Mouse (Mus musculus) embryo, embryonic 9.5 days (tissue): ENCODE measurements at regions not wholly inside any gene's neighbourhood (a gene's known extent, or its start where the extent isn't known, plus 50 kb on each side); places are given as distances from the start of the nearest gene placed in this dataset.

Experiments
- DNase-seq: peaks from one replicate; pipeline ENCODE4 v3.0.0-alpha.2; 2017; ENCODE audit errors: extremely low spot score

- no peak for DNase-seq
These were observed 525.5 kb upstream of the Pappa start for GRCm38 (mm10) chr4:64598465-64598864.

GRCm38 (mm10) chr4:64599222-64599621 is 524.8 kb upstream of the Pappa start:
- DNase-seq = no peak

GRCm38 (mm10) chr4:64622771-64623170 is 501.2 kb upstream of the Pappa start:
- DNase-seq = no peak

GRCm38 (mm10) chr4:64632189-64632588 is 491.8 kb upstream of the Pappa start:
- DNase-seq = no peak

DNA sequence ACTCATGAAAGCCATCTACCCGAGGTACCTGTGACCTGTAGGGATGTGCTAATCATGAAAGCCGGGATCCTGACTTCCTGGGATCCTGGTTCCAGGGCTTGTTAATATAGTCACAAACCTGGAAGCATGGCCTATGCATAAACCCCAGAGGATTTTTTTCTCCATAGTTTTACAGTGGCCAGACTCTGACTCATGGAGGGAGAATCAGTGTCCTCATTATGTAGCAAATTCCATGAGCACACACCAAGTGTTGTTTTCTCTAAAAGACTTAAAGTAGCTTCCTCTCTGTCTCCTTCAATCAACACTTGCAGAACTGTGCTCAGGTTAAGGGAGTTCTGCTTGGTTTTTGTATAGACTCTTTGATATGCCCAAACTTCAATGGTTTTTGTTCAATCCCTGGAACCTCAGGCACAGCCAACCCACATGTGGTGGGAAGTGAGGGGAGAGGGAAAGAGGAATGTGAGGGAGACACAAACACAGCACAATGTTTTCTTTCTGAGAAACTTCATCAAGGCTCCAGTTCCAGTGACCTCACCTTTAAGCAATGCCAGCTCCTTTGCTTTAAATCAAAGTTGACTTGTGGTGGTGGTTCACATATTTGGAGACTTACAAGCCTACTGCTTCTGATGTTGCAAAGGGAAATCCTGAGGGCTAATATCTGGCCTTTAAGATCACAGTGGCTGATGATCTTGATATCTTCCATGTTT is 488.6 kb upstream of the Pappa start:
- no peak for DNase-seq

- no peak for DNase-seq
These were observed 483.9 kb upstream of the Pappa start for GRCm38 (mm10) chr4:64640056-64640455.

- DNase-seq = no peak
These were observed 483.0 kb upstream of the Pappa start for GRCm38 (mm10) chr4:64640976-64641375.

DNA sequence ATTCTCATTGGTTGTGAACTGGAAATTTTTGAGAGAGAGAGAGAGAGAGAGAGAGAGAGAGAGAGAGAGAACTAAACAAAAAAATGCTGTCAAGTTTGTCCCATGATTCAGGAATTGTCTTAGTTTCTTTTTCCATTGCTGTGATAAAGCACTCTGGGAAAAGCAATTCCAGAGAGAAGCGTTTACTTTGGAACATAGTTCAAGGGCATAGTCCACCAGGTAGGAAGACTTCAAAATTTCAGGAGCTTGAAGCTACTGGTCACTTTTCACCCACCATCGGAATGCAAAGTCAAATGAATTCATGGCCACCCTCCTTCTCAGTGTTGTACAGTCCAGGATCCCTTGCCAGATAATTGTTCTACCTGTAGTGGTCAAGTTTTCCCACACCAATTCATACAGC is 478.8 kb upstream of the Pappa start:
- DNase-seq = no peak

- DNase-seq = no peak
These were observed 469.8 kb upstream of the Pappa start for GRCm38 (mm10) chr4:64654157-64654556.

GRCm38 (mm10) chr4:64655534-64655933 is 468.4 kb upstream of the Pappa start:
- DNase-seq = no peak

DNA sequence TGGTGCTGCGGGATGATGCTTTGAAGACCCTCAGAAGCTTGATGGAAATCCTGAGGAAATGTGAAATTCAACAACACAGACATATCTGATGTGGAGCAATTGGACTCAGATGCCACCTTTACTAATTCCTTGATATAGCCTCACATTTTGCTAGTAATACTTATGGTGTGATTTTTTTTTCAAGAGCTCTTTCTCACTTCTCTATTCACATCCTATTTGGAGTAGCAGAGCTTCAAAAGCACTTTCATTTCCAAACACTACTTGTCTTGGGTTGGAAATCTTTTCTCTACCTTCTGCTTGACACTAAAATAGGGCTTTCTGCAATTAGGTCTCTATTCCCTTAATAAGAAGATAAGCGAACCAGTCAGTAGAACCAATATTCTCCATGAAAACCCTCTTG is 460.3 kb upstream of the Pappa start:
- DNase-seq = no peak

DNA sequence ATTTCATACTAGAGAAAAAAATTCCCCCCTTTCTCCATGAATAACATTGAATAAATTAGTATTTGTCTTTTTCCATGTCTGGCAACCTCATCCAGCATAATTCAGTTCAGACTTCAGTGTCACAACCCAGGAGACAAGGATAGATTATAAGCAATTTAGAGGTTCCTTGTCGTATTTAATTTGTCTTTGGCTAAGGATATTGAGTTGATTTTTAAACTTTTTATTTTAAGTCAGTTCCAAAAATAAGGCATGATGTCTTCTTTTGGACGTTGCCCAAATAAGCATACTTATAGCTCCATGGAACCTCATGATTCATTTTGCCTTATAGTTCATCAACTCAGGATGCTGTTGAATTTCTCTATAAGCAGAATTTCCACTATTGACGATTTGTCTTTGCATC is 456.0 kb upstream of the Pappa start:
- no peak for DNase-seq

DNA sequence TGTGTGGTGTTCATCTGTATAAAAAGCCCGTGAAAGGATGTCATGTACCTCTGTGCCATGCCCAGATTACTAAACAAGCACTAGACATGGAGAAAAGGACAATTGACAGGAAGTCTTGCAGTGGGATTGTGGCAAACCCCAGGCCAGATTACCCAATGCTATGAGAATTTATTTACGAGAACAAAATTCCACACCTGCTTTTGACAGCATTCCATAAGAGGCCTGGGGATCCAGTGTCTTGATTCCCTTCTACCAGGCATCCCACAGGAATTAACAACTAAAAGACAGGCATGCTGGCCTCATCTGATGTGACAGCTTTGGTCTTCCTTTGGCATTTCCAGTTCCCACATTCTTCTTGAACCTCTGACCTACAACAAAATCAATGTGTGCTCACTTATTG is 454.3 kb upstream of the Pappa start:
- no peak for DNase-seq

- no peak for DNase-seq
These were observed 447.5 kb upstream of the Pappa start for GRCm38 (mm10) chr4:64676438-64676837.

- no peak for DNase-seq
These were observed 447.1 kb upstream of the Pappa start for GRCm38 (mm10) chr4:64676881-64677280.

DNA sequence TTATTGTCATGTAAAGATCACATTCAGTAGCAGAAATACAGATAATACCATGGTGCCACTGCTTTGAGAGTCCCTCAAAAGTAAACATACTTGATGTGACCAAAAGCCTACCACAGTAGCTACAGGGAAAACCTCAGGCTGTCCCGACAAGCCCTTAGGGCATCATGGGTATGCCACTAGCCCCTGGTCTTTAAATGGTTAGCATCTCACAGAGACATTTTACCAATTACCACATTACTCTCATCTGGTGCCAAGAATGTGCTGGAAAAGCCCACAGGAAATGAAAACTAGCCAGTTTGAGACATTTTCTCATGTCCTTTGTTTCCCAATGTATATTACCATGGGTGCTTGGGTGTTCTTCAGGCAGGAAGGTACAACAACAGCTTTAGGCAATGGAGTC is 439.3 kb upstream of the Pappa start:
- no peak for DNase-seq

- no peak for DNase-seq
These were observed 427.8 kb upstream of the Pappa start for GRCm38 (mm10) chr4:64696134-64696533.

DNA sequence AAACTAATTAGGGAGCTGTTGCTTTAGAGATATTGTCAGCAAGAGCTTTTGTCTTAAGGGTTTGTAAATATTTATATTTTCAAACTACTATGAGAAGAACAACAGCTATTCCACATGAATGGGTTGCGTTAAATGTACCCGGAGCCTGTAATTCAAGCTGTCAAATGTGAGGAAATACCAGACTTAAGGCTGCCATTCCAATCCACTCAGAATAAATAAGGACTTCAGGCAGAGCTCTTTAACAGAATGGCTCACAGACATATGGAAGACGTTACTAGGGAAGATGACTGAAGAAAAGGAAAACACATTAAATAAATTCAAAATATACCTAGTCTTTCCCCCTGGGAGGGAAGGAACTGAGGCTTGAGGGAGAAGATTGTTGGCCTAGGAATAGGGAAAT is 400.7 kb upstream of the Pappa start:
- DNase-seq = no peak

DNA sequence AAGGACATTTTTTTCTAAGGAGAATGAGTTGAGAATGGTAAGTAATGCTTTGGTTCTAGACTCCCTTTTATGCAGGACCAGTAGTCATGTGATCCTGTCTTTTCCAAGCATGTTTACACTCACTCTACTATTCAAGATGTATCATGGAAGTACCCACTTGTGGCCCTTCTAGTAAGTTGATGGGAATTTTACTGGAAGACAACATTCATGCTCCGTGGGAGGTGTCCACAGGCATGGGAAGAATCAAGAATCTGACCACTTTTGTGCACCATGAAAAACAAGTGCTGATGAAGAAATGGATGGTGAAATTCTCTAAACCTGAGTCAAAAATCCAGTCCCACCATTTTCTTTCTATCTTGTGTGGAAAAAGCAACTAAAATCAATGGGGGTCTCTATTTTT is 399.1 kb upstream of the Pappa start:
- DNase-seq = no peak

GRCm38 (mm10) chr4:64755986-64756385 is 368.0 kb upstream of the Pappa start:
- DNase-seq = no peak

DNA sequence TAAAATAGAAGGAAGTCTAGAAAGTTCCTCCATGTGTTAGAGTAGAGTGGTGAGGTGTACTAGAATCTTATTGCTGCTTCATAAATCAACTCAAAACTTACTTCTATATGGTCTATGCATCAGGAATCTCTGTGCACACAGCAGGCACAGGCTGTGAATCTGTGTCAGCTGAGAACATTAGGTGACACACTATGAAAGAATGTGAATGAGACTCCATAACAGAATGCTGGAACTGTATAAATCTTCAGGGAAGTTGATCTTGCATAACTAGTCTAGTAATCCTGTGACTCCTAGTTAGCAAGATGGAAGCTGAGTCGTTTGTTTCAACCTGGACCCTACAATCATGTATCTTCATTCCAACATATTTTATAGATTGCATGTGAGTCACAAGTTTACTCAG is 355.4 kb upstream of the Pappa start:
- no peak for DNase-seq

GRCm38 (mm10) chr4:64803886-64804285 is 320.1 kb upstream of the Pappa start:
- no peak for DNase-seq

DNA sequence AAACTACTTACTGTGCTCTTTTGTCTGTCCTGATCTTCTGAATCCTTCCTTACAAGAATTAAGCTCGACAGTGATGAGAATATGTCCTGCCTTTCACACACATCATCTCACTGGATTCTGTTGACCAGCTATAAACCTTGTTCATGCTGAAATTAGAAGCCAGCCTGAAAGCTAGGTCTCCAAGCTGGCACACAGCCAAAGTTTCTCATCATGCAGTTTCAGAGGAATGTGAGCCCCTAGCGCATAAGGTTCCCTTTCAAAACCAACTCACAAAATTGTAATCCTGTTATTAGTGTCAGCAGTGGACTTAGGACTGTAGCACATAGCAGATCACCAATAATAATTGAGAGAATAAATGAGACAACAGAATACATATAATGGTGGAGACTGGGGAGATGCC is 319.0 kb upstream of the Pappa start:
- DNase-seq = no peak

DNA sequence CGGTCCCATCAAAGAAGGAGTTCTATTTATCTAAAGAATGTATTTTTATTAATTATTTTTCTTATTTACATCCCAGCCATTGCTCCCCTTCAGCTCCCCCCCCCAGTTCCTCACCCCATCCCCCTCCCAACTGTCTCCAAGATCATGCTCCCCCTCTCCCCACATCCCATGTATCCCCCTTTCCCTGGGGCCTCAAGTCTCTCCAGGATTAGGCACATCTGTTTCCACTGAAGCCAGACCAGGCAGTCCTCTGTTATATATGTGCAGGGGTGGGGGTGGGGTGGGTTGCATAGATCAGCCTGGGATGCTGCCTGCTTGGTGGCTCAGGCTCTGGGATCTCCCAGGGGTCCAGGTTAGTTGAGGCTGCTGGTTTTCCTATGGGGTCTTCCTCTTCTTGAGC is 316.8 kb upstream of the Pappa start:
- no peak for DNase-seq
